Mouse (Mus musculus): ENCODE data around the gene Tspan32. TPM values are rescaled to one million over a fixed set of nuclear protein-coding genes. Genes with fewer than 3 reads are reported as not detected.

Tspan32 gene
- polyA plus RNA-seq, 1 experiment from 2014 or later, result 2.2 TPM

DNA sequence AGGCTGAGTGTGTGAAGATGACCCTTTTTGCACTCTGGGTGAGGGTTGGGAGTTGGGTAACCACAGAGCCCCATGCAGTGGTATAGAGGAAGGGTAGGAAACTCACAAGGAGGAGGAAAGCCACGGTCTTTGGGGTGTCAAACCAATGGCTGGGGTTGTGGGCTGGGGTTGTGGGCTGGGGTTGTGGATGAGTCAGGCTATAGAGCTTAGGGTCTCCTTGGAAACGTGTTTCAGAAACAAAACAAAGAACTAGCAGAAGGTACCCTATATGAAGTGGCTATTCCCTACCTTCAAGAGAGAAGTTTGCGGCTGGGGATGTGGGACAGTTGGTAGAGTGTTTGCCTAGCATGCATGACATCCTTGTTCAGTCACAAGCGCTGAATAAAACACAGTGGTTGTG lies 5.2 kb downstream of the Tspan32 start:
- peaks cover 59% of the 10 kb centered on the region for H3K4me1 ChIP-seq (replicated peaks)
- H3K4me2 ChIP-seq (replicated peaks), result no peak overlapping the region
- ATAC-seq, result no peak
- H3K9me3 ChIP-seq, result no peaks in the 10 kb centered on the region
- H3K9ac ChIP-seq, result no peak overlapping the region
- H3K27ac ChIP-seq, result no peak overlapping the region
- WGBS, result 79% methylated on average over 4 of the region's 4 CpGs
- H3K27me3 ChIP-seq (replicated peaks), result no peaks in the 10 kb centered on the region
- no peaks in the 10 kb centered on the region for H3K36me3 ChIP-seq
- no peak overlapping the region for H3K4me3 ChIP-seq (replicated peaks)

GRCm38 (mm10) chr7:143011226-143011625 lies 6.4 kb downstream of the Tspan32 start:
- H3K27ac ChIP-seq, result 0 out of 2 replicates have a peak overlapping the region, but pooled peaks have one; percentile 4
- ATAC-seq, result no peak

GRCm38 (mm10) chr7:143012230-143012875 lies 7.5 kb downstream of the Tspan32 start:
- Histone ChIP-seq H3K9me3 (no peaks in the 10 kb centered on the region), H3K9ac (no peak overlapping the region), H3K27me3 (replicated peaks) (no peaks in the 10 kb centered on the region), H3K36me3 (no peaks in the 10 kb centered on the region), H3K27ac (peak overlapping the region; percentile 40; the same call in 1 of the 2 replicates), H3K4me2 (replicated peaks) (no peak overlapping the region), H3K4me1 (replicated peaks) (peaks cover 81% of the 10 kb centered on the region), H3K4me3 (replicated peaks) (no peak overlapping the region)
- no peak for ATAC-seq
- 49% methylated on average over 5 of the region's 5 CpGs for WGBS

More at GRCm38 (mm10) chr7:143011226-143011625, 6.4 kb downstream of the Tspan32 start:
- peak overlapping the region; percentile 23; the same call in 1 of the 2 replicates for H3K9ac ChIP-seq
- 48% methylated on average over 1 of the region's 1 CpGs for WGBS
- no peak overlapping the region for H3K4me3 ChIP-seq (replicated peaks)
- no peak overlapping the region for H3K4me2 ChIP-seq (replicated peaks)
- H3K36me3 ChIP-seq, result no peaks in the 10 kb centered on the region
- peaks cover 70% of the 10 kb centered on the region for H3K4me1 ChIP-seq (replicated peaks)
- no peaks in the 10 kb centered on the region for H3K27me3 ChIP-seq (replicated peaks)
- H3K9me3 ChIP-seq, result no peaks in the 10 kb centered on the region

DNA sequence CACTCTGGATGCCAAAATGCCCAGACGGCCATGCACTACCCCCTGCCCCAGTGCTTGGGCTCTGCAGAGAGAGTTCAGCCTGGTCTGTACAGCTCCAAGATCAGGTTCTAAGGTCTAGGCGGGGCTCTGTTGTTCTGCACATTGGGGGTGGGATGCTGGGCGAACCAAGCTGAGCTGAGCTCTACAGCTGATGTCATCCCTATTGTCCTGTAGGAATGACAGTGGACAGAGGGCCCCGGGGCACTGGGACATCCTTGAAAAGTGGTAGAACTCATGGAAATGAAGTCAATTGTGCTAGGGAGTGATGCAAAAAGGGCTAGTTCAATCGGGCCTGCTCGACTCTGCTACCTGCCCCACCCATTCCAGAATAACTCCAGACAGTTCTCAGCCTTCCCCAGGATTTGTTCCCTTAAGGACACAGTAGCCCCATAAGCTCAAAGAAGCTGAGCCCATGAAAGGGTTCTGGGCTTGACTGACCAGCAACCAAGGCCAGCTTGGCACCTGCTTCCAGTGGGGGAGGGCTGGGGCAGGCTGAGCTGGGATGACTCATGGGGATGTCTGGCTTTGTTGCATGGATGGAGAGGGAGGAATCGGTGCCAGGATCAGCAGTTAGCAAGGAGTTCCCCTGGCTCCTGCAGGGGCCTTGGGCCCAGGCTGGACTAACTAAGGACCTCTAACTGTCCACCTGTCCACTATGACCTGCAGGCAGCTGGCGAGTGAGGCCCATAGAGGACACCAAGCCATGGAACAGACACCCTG lies 8.8 kb downstream of the Tspan32 start:
- Histone ChIP-seq H3K9me3 (no peaks in the 10 kb centered on the region), H3K27me3 (replicated peaks) (no peaks in the 10 kb centered on the region), H3K4me1 (replicated peaks) (peaks cover 73% of the 10 kb centered on the region), H3K4me3 (replicated peaks) (no peak overlapping the region), H3K4me2 (replicated peaks) (no peak overlapping the region), H3K9ac (no peak overlapping the region), H3K36me3 (no peaks in the 10 kb centered on the region), H3K27ac (peak overlapping the region; percentile 37)
- ATAC-seq, result no peak
- 70% methylated on average over 8 of the region's 8 CpGs for WGBS

DNA sequence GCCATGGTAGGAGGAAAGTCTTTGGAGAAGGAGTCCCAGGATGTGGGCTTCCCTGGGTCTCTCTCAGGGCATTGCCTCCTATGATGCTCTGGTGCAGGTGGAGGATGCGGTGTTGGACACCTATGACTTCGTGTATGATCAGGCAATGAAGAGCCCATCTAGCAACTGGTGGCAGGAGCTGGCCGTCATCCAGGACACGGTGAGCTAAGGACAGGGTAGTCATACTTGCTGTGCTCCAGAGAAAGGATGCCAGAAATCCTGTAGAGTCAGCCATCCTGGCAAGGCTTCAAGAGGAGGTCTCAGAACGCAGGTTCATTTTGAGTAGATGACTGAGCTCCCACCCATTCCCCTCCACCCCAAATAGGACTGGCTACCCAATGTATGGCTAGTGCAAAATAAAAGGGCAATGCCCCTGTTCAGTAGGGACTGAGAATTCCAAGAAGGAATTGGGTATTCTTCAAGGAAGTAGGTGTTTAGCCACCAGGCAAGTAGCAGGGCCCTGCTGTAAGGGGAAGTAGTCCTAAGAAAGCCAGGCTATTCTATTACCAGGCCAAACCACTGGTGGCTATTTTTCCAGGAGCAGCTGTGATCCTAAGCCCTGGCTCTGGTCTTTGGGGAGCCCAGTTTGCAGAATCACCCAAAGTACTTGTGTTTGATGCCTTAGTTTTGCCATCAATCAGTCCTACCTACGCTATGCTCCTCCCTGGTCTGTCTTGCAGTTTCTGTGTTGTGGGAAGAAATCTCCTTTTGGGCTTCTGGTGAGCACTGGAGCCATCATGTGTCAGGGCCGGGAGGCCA lies 10.2 kb downstream of the Tspan32 start:
- no peaks in the 10 kb centered on the region for H3K27me3 ChIP-seq (replicated peaks)
- WGBS, result 81% methylated on average over 7 of the region's 7 CpGs
- no peak overlapping the region for H3K4me3 ChIP-seq (replicated peaks)
- H3K27ac ChIP-seq, result peak overlapping the region; percentile 68; the same call in 1 of the 2 replicates
- 0 out of 2 replicates have a peak overlapping the region, but pooled peaks have one; percentile 28 for H3K4me2 ChIP-seq (replicated peaks)
- no peaks in the 10 kb centered on the region for H3K36me3 ChIP-seq
- peaks cover 62% of the 10 kb centered on the region for H3K4me1 ChIP-seq (replicated peaks)
- H3K9me3 ChIP-seq, result no peaks in the 10 kb centered on the region
- ATAC-seq, result no peak
- no peak overlapping the region for H3K9ac ChIP-seq

- Histone ChIP-seq H3K4me1 (replicated peaks) (peaks cover 54% of the 10 kb centered on the region), H3K9ac (no peak overlapping the region), H3K27ac (peak overlapping the region; percentile 68), H3K4me3 (replicated peaks) (no peak overlapping the region), H3K36me3 (no peaks in the 10 kb centered on the region), H3K4me2 (replicated peaks) (peak overlapping the region; percentile 28; the same call in 1 of the 2 replicates), H3K27me3 (replicated peaks) (no peaks in the 10 kb centered on the region), H3K9me3 (no peaks in the 10 kb centered on the region)
- WGBS, result 6% methylated on average over 1 of the region's 1 CpGs
- peak; percentile 79 for ATAC-seq
These were observed 11.0 kb downstream of the Tspan32 start for GRCm38 (mm10) chr7:143015755-143016423.

GRCm38 (mm10) chr7:143016424-143017142 lies 11.7 kb downstream of the Tspan32 start:
- H3K36me3 ChIP-seq, result no peaks in the 10 kb centered on the region
- H3K9ac ChIP-seq, result no peak overlapping the region
- H3K4me1 ChIP-seq (replicated peaks), result peaks cover 47% of the 10 kb centered on the region
- H3K4me3 ChIP-seq (replicated peaks), result no peak overlapping the region
- H3K4me2 ChIP-seq (replicated peaks), result peak overlapping the region; percentile 28; the same call in 1 of the 2 replicates
- H3K27ac ChIP-seq, result peak overlapping the region; percentile 68
- no peaks in the 10 kb centered on the region for H3K9me3 ChIP-seq
- H3K27me3 ChIP-seq (replicated peaks), result no peaks in the 10 kb centered on the region
- ATAC-seq, result no peak; the same call in 1 of the 2 replicates
- WGBS, result 54% methylated on average over 9 of the region's 9 CpGs

DNA sequence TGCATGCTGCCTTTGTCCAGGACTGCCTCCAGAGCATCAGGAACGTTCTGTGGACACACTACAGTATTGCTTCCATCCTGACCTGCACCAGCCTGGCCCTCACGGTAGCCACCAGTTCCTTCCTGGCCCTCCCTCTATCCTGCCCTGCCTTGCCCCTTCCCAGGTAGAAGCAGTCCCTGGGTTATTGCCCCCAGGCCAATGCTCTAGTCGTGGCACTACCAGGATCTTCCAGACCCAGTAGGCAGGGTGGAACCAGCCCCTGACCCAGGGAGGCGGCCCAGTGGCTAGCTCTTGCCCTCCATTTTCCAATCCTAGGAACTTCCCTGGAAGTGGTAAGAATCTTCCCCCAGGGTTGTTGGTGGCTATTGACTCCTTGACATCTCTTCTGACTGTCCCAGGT lies 12.3 kb downstream of the Tspan32 start:
- 77% methylated on average over 4 of the region's 4 CpGs for WGBS
- H3K9ac ChIP-seq, result no peak overlapping the region
- H3K27me3 ChIP-seq (replicated peaks), result no peaks in the 10 kb centered on the region
- H3K9me3 ChIP-seq, result no peaks in the 10 kb centered on the region
- peaks cover 41% of the 10 kb centered on the region for H3K4me1 ChIP-seq (replicated peaks)
- no peak overlapping the region for H3K4me3 ChIP-seq (replicated peaks)
- no peak for ATAC-seq
- H3K36me3 ChIP-seq, result no peaks in the 10 kb centered on the region
- H3K27ac ChIP-seq, result 0 out of 2 replicates have a peak overlapping the region, but pooled peaks have one; percentile 13
- H3K4me2 ChIP-seq (replicated peaks), result no peak overlapping the region

- Histone ChIP-seq H3K4me1 (replicated peaks) (peaks cover 21% of the 10 kb centered on the region), H3K4me2 (replicated peaks) (no peak overlapping the region), H3K27ac (no peak overlapping the region), H3K9me3 (no peaks in the 10 kb centered on the region), H3K4me3 (replicated peaks) (no peak overlapping the region), H3K36me3 (no peaks in the 10 kb centered on the region), H3K27me3 (replicated peaks) (no peaks in the 10 kb centered on the region), H3K9ac (no peak overlapping the region)
- no peak for ATAC-seq
These were observed 15.2 kb downstream of the Tspan32 start for GRCm38 (mm10) chr7:143020040-143020439.

- no peak for ATAC-seq
- peaks cover 15% of the 10 kb centered on the region for H3K4me1 ChIP-seq (replicated peaks)
- no peaks in the 10 kb centered on the region for H3K36me3 ChIP-seq
- H3K9me3 ChIP-seq, result no peaks in the 10 kb centered on the region
- H3K27me3 ChIP-seq (replicated peaks), result no peaks in the 10 kb centered on the region
- 67% methylated on average over 3 of the region's 3 CpGs for WGBS
- no peak overlapping the region for H3K9ac ChIP-seq
- no peak overlapping the region for H3K27ac ChIP-seq
- no peak overlapping the region for H3K4me3 ChIP-seq (replicated peaks)
- H3K4me2 ChIP-seq (replicated peaks), result no peak overlapping the region
These were observed 15.9 kb downstream of the Tspan32 start for GRCm38 (mm10) chr7:143020764-143021163.

All from intestine, embryonic 15.5 days (tissue).